Mouse (Mus musculus) cerebellum, adult 11 months (tissue): Measurements from ENCODE around the gene Aldh4a1.

Experiments used
- DNase-seq: peaks from one replicate; pipeline ENCODE4 v3.0.0; 2022

The Aldh4a1 gene

GRCm38 (mm10) chr4:139622373-139623282 is at the start of gene Aldh4a1:
Aldh4a1 (plus strand) TSS chr4:139622866.
- DNase-seq = peak; percentile 88

GRCm38 (mm10) chr4:139572928-139573512 is 49.6 kb upstream of the Aldh4a1 start:
- peak; percentile 32 for DNase-seq

- peak; percentile 100 for DNase-seq
Observed at GRCm38 (mm10) chr4:139574156-139574798, 48.4 kb upstream of the Aldh4a1 start.

- peak; percentile 70 for DNase-seq
Observed at GRCm38 (mm10) chr4:139574799-139575672, 47.6 kb upstream of the Aldh4a1 start.

GRCm38 (mm10) chr4:139575673-139576003 is 47.0 kb upstream of the Aldh4a1 start:
- DNase-seq = no peak

GRCm38 (mm10) chr4:139576251-139576880 is 46.3 kb upstream of the Aldh4a1 start:
- peak; percentile 40 for DNase-seq

GRCm38 (mm10) chr4:139577006-139577405 is 45.7 kb upstream of the Aldh4a1 start:
- no peak for DNase-seq

- no peak for DNase-seq
Observed at GRCm38 (mm10) chr4:139578389-139578788, 44.3 kb upstream of the Aldh4a1 start.

GRCm38 (mm10) chr4:139579003-139579402 is 43.7 kb upstream of the Aldh4a1 start:
- peak; percentile 17 for DNase-seq

GRCm38 (mm10) chr4:139579466-139579865 is 43.2 kb upstream of the Aldh4a1 start:
- DNase-seq = no peak

- peak; percentile 22 for DNase-seq
Observed at GRCm38 (mm10) chr4:139580663-139581336, 41.9 kb upstream of the Aldh4a1 start.

GRCm38 (mm10) chr4:139581427-139582051 is 41.1 kb upstream of the Aldh4a1 start:
- peak; percentile 47 for DNase-seq

GRCm38 (mm10) chr4:139582346-139582745 is 40.3 kb upstream of the Aldh4a1 start:
- peak; percentile 21 for DNase-seq

GRCm38 (mm10) chr4:139582903-139583302 is 39.8 kb upstream of the Aldh4a1 start:
- no peak for DNase-seq

- DNase-seq = no peak
Observed at GRCm38 (mm10) chr4:139583629-139584245, 38.9 kb upstream of the Aldh4a1 start.

- peak; percentile 24 for DNase-seq
Observed at GRCm38 (mm10) chr4:139584704-139585103, 38.0 kb upstream of the Aldh4a1 start.

GRCm38 (mm10) chr4:139585713-139586112 is 37.0 kb upstream of the Aldh4a1 start:
- no peak for DNase-seq

- DNase-seq = no peak
Observed at GRCm38 (mm10) chr4:139587370-139587769, 35.3 kb upstream of the Aldh4a1 start.

- DNase-seq = no peak
Observed at GRCm38 (mm10) chr4:139587773-139588172, 34.9 kb upstream of the Aldh4a1 start.

- no peak for DNase-seq
Observed at GRCm38 (mm10) chr4:139589351-139590027, 33.2 kb upstream of the Aldh4a1 start.
